Mouse (Mus musculus) skeletal muscle tissue, adult 2 months (tissue): ENCODE data around the gene Cox4i1.
"Not testable (repeated sequence)": the region's sequence is repeated elsewhere in the genome, so short reads cannot be mapped to it uniquely, and the experiment has no call there.

Experiments used
- DNase-seq: peaks from one replicate; pipeline ENCODE4 v3.0.0-alpha.2; 2012; ENCODE audit warnings: low read depth, low spot score

The Cox4i1 gene

DNA sequence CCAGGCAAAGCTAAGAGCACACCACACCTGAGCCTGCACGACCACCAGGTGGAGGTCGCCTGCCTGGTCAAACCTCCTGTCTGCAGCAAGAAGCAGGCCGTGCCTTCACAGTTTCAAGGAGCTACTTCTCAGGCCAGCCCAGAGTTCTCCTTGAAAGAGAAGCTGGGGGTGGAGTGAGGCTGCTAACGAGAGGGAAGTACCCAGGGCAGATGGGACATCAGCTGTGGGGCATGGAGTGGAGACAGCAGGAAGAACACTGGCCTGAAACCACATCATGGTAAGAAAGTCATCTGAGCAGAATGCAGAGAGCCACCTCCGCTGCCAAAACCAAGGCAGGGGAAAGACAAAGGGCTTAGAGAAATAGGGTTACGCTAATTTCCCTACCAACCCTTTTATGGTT lies 3.5 kb upstream of the Cox4i1 start:
- no peak for DNase-seq

DNA sequence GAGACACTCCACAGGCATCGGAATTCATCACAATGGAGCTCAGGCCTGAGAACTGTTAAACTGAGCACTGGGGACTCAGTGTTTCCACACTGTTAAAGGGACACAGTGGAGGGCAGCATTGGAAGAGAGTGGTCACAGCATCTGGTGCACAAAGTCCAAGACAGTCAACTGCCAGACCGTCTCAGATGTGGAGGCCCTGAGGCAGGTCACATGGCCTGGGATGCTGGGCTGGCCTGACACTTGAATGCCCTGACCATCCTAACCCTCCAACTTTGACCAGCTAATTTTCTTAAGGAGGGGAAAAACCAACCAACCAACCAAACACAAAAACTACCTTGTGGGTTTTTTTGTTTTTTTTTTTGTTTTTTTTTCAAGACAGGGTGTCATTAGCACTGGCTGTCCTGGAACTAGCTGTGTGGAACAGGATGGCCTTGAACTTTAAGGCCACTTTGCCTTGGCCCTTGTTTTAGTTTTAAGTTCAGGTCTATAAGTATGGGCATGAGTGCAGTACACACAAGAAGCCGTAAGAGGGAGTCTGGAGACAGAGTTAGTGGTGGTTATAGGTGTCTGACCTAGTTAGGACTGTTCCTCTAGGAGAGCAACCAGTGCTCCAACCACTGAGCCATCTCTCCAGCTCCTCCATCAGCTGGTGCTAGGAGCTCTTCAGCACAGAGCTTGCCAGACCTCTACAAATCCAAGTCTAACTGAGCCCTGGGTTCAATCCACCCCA lies 2.1 kb upstream of the Cox4i1 start:
- no peak for DNase-seq

DNA sequence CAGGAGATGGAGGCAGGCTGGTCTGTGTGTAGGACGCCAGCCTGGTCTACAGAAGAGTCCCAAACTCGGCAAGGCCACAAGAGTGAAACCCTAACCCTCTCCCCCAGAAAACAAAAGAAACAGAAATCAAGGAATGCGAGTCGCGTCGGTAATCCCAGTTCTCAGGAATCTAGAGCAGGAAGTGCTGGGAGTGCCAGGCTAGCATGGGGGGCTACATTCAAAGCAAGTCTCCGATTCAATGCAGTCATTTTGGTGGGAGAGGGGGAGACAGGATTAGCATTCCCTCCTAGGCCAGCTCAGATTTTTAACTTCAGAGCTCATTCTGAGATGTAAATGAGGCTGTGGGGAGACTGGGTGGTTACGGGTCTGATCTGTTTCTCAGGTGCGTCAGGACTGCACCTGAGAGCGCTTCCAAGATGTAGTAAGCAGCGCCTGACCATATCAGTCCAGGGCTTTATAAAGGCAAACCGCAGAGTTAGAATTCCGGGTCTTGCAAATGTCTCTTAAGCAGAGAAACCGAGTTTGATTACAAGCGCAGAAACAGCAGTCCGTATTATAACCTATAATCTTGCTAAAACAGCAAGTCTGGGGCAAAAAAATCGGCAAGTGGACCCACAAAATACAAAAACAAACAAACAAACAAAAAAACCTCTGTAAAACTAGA lies 1.1 kb upstream of the Cox4i1 start:
- DNase-seq = no peak

DNA sequence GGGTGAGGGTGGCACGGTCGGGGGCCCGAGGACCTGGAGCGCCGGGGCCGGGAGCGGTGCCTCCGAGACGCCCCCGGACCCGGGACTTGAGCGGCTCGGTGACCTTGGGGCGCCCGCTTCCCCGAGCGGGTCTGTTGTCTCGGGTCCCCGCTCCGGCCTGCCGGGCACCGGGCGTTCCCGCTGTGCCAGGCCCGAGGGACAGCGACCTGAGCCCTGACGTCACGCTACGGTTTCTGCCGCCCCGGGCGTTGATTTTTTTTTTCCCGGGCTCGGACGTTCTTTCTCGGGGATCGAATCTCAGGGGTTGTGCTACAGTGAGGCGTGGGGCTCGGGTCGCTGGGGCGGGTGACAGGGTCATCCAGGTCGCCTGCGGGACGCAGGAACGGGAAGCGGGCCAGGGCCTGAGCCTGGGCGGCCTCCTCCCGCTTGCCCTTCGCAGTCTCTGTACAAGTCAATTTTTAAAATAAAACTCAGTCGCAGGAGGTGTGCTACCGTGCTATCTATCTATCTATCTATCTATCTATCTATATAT lies 418 bp downstream of the Cox4i1 start, which contains the start of gene Emc8:
TSS of gene Emc8 (minus strand) at position 200 of the 532 bp plus-strand sequence.
- DNase-seq = no peak

DNA sequence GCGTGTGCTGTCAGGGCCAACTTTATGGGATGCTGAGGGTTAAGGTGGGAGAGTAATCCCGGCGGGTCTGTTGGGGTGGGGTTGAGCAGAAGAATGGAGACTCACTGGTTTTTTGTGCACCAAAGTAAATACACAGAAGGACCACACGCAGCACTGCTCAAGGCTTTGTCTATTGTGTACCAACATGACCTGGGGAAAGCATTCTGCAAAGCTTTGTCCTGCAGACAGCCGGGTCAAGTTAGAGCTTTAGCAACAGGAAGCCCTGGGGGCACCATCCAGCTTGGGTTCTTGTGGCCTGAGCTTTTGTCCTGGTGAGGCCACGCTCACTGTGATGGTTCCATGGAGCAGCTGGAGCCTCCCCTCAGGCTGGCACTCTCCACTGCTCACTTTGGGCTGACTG lies 3.8 kb downstream of the Cox4i1 start:
- no peak for DNase-seq

DNA sequence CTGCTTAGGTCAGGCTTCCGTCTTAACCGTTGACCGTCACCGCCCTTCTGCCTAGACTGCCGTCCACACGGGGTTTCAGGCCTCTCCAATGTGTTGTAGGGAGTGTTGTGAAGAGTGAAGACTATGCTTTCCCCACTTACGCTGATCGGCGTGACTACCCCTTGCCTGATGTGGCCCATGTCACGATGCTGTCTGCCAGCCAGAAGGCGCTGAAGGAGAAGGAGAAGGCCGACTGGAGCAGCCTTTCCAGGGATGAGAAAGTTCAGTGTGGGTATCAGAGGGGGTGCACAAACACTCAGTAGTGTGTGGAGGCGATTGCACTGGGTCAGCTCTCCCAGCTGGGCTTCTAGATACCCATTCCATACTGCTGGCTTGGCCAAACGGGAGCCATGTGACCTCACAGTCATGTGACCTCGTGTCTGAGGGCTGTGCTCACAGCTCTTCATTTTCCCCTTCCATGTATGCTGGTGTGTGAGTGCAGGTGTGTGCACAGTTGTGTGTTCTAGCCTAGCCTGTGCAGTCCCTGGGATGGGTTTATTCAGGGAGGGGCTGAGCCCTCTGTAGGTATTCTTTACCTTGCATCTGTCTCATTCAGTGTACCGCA lies 4.7 kb downstream of the Cox4i1 start:
- no peak for DNase-seq

DNA sequence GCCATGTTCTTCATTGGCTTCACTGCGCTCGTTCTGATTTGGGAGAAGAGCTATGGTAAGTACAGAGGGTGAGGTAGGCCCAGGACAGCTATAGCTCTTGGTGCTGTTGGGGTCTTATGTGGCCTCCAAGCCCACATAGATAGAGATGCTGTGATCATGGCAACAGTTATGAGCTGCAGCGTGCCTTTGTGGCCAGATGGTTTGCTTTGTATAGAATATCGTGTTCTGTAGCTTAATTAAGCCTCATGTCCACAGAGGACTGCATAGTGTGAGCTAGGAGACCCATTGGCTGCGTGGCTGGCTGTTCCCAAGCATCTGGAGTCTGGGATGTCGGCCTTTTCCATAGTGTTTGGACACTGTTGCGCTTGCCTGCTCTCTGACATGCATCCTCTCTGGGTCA lies 5.3 kb downstream of the Cox4i1 start:
- no peak for DNase-seq

DNA sequence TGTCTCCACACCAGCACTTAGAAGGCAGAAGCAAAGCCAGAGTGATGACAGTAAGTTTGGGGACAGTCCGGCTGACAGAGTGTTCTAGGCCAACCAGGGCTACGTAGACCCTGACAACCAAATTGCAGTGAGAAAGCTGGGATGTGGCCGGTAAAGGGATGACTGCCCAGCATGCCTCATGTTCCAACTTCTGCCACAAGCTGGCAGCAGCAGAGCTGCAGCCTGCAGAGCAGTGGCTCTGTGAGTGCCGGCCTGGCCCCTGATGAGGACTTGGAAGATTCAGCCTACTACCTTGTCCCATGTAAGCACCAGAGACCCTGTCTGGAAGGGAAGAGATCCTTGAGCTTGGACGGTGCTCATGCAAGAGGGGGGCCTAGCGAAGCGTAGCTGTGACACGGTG lies 7.7 kb downstream of the Cox4i1 start:
- no peak for DNase-seq

DNA sequence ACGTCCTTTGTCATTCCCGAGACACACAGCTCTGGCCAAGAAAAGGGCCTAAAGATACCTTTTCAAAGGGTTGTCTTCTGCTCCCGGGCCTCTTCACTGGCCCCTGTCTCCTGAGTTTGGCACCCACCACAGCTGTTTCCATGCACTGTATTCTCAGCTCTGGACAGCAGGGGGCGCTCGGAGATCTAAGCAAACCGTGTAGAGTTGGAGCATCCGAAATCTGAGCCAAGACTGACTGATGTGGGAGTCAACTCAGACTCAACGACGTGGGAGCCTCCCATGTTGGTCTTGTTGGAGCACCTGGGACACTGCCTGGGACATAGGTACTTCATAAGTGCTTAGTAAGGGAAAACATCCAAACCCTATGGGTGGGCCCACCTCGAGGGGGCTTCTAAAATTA lies 10.4 kb downstream of the Cox4i1 start:
- DNase-seq = peak; percentile 81

DNA sequence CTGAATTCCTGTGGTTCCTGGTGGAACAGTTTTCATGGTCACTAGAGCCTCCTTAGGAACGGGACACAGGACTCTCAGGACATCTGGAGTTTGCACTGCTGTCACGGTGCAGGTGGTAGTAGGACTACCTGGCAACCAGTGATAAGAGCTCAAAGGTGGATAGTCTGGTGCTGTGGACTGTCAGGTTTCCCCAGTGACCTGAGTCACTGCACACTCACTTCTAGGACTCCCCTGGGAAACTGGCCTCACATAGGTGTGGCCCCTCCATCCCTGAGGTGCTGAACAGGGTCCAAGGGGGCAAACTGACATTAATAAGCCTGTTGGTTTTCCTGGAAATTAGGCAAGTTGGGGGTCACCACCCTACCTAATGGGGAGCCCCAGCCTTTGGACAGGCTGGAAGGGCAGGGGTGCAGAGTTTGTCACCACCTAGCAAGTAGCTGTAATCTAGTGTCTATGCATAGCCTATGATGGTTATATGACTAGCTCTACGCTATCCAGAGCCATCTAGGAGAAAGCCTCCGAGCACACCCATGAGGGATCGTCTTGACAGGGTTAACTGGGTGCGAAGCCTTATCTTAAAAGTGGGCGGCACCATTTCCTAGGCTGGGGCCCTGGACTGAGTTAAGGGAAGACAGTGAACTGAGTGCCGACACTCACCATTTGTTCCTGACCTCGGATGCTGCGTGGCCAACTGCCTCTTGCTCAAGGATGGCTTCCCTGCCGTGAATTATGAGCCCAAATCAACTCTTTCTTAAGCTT lies 11.8 kb downstream of the Cox4i1 start:
- DNase-seq = no peak

DNA sequence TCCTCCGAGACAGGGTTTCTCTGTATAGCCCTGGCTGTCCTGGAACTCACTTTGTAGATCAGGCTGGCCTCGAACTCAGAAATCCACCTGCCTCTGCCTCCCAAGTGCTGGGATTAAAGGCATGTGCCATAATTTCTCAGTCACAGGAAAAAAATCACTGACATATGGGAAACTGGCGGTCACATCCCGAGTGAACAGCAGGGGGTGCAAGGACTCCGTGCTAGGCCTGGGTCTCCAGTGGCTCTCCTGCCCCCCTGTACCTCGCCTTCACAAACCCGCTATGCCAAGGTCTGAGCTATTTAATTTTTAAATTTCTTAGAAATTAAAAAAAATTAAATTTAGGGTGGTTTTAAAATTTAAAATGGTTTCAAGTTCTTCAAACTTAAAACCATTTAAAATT lies 12.4 kb downstream of the Cox4i1 start:
- not testable (repeated sequence) for DNase-seq

DNA sequence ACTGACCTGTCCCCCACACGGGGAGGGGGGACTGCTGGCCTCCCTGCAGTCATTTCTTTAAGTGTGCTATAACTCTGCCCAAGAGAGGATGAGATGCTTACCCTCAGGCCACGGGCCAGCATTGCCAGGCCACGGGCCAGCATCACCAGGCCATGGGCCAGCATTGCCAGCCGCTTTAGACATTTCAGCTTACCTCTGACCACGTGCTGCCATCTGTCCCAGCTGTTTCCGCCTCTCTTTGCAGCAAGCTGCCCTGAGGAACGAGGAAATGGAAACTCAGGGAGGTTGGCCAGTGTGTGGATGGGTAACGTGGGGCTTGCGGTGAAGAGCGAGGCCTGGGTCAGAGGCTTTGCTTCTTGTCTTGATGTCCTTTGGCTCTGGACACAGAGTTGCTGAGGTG lies 13.1 kb downstream of the Cox4i1 start:
- peak; percentile 56 for DNase-seq

DNA sequence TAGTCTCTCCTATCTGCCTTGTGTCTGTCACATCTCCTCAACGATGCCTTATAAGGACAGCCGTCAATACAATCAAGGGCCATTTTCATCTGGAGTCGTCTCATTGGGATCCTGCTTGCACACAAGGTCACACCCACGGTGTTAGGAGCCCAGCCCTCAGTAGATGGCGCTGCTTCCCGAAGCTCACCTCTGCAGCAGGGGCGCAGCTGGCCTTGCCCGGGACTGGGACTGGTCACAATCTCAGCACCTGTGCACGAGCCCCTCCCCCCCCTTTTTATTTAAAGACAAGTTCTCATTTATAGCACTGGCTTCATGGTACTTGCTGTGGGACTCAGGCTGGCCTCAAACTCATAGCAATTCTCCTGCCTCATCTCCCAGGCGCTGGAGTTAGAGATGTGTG lies 15.6 kb downstream of the Cox4i1 start:
- peak; percentile 68 for DNase-seq

DNA sequence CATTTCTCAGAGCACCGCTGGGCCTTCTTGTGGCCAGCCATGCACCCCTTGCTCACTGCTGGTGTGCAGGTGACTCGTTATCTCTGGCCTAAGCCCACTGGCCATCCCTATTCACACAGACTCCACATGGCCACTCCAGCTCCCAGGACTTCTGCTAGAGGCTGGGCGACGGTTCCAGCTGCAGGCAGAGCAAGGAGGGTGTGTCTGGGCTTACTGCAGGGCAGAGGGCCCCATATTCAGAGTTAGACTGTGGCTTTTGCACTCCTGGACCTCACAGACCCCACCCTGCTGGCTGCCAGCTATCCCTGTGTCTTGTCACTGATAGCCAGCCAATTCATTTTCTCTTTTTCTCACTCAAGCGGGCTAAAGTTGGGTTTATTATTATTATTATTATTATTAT lies 16.1 kb downstream of the Cox4i1 start:
- no peak for DNase-seq

DNA sequence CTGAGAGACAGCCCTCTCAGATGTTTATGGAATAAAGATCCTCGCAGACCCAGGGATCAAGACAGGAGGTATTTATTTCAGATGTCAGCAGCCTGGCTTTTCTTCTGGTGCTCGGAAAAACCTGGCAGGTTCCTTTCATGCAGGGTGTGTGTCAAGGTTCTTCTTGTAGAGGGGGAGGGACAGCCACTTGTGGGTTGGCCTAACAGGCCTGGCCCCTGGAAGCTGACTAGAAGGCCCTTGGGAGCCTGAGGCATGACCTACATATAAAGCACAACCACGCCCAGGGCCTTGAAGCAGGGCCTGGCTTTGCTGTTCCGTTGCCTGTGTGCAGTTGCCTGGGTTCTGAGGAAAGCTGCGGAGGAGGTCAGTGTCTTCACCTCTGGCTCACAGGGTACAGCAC lies 17.1 kb downstream of the Cox4i1 start:
- DNase-seq = peak; percentile 74

DNA sequence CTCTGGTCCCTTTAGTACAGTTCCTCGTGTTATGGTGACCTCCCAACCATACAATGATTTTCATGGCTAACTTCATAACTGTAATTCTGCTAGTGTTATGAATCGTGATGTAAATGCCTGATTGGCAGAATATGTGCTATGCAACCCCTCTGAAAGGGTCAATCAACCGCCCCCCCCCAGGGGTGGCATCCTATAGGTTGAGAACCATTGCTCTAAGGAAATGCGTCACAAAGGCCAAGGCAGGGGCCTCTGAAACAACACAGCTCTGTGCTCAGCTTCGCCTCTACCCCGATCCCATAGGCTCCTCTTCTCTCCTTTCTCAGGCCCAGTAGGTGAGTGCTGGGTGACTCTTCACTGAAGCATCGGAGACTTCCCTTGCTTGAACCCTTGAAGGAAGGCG lies 17.6 kb downstream of the Cox4i1 start:
- DNase-seq = no peak

DNA sequence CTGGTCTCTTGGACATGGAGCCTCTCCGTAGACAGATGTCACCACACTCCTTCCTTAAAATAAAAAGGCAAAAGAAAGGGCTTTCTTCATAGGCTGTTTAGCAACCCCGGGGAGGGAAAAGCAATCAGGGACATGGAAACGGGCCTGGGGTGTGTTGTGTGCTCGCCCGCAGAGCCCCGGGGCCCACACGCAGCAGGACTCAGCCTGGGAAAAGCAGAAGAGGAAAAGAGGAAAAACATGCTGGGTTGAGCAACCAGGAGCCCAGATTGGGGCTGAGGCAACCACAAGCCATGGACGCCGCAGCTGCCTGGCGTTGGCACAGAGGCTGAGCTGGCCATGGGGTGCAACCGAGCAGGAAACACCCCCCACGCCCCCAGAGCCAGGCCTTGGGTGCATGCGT lies 18.0 kb downstream of the Cox4i1 start:
- peak; percentile 52 for DNase-seq

DNA sequence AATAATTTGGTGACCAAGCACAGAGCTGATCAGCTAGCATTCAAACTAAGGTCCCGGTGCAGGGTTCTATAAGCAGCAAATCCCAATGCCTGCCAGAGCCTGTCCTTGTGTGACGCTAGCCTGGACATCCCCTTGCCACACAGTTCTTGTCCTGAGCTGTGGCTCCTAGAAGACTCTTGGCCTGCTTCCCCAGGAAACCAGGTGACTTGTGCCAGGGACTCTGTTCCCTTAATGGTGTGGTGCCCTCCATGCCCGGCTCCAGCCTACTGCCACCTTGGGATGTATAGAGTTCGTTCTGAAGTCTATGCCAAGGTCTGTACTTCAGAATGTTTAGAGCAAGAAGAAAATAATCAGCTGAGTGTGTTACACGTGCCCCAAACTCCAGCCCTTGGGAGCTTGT lies 18.6 kb downstream of the Cox4i1 start:
- no peak for DNase-seq

DNA sequence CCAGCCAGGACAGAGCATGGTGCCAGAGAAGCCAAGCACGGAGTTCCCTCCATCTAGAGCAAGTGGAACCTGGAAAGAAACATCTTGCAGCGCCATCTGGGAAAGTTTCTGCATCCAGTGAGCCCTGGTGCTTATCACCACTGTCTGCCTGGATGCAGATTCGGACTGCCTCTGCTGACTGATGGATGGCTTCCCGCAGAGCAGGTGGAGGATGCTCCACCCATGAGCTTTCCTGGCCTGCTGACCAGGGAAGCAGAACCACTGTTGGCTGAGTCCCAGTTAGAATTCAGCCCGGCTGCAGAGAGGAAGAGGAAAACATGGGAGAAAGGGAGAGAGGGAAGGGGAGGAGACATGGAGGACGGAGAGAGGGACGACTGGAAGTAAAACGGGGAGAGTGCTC lies 19.8 kb downstream of the Cox4i1 start:
- no peak for DNase-seq

DNA sequence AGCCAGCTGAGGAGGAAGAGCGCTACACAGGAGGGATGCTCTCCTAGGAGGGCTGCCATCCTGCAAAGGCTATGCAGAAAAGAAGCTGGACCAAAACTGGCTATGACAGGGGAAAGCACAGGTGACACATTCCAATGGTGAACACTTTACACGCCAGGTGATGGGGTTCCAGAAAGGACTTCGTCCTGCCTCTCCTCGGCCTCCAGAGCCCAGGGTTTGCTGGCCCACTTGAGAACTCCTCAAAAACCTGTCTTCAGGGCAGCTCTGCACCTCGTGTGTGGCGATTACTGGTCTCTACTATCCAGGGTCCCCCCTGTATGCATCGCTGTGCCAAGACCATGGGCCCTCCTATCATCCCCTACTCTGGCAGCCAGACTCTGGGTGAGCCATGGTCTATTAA lies 20.5 kb downstream of the Cox4i1 start:
- no peak for DNase-seq

DNA sequence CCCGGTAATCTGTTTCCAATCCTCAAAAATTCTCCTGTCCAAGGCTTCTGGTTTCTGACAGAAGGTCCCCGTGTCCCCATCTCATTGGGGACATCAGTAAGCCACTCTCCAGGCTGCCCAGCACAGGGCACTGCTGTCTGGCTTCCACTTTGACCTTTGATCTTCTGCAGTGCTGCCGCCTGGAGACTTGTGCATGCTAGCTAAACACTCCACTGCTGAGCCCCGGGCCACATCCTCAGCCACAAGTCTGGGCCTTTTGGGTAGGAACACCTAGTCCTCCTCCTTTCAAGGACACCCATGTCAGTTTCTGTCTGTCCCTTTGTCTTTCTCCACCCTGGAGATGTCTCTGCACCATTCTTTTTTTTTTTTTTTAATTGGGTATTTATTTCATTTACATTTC lies 24.9 kb downstream of the Cox4i1 start:
- DNase-seq = no peak

DNA sequence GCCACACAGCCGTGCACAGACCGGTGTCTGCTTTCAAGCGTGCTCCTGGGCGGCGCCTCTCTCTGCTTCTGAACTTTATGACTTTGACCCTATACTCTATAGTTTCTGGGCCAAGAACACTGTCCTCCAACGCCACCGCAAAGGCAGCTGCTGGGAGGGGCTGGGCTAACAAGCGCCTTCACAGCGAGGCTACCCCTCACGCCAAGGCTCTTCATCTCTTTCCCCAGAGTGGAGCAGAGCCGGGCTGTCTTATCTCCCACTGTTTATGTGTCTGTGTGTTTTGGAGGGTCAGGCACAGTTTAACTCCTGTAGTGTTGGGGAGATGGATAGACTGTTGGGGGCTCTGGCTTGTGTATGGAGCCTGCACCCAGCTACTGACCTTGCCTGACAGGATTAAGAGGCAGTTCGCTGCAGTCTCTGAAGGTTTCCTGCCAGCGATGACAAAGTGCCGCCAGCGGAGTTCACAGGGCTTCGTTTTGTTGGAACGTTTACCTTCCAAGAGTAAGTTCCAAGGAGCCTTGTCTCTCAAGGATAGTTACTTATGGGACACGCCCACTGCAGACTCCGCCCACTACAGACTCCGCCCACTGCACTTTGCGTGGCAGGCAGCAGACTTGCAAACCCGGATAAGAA lies 26.0 kb downstream of the Cox4i1 start:
- DNase-seq = peak; percentile 69
